Mouse (Mus musculus): ENCODE measurements around the gene Pdk2.

The Pdk2 gene

GRCm38 (mm10) chr11:94987851-94988250, 53.3 kb downstream of the Pdk2 start:
- peak; percentile 52 to 68 for DNase-seq (ENCODE audit: low spot score in 2 of 2)

- DNase-seq (ENCODE audit: low spot score in 2 of 2), result no peak
Observed at GRCm38 (mm10) chr11:94987341-94987740, 53.8 kb downstream of the Pdk2 start.

GRCm38 (mm10) chr11:94986435-94986834, 54.7 kb downstream of the Pdk2 start:
- no peak for DNase-seq (ENCODE audit: low spot score in 2 of 2)

GRCm38 (mm10) chr11:94985822-94986221, 55.3 kb downstream of the Pdk2 start:
- no peak for DNase-seq (ENCODE audit: low spot score in 2 of 2)

GRCm38 (mm10) chr11:94985140-94985539, 56.0 kb downstream of the Pdk2 start:
- no peak for DNase-seq (ENCODE audit: low spot score in 2 of 2)

- no peak for DNase-seq (ENCODE audit: low spot score in 2 of 2)
Observed at GRCm38 (mm10) chr11:94979462-94980179, 61.5 kb downstream of the Pdk2 start.

GRCm38 (mm10) chr11:94978947-94979346, 62.2 kb downstream of the Pdk2 start:
- peak; percentile 95 to 98 for DNase-seq (ENCODE audit: low spot score in 2 of 2)

- no peak for DNase-seq (ENCODE audit: low spot score in 2 of 2)
Observed at GRCm38 (mm10) chr11:94978178-94978915, 62.8 kb downstream of the Pdk2 start.

Measured in spleen, postnatal 4 days (tissue).